Mouse (Mus musculus) left cerebral cortex, postnatal 10 days (tissue): ENCODE data around the gene Gm614. TPM values are rescaled to one million over a fixed set of nuclear protein-coding genes. Genes with fewer than 3 reads are reported as not detected.

Experiments
- DNase-seq, 2 experiments: peaks; one replicate each; pipeline ENCODE4 v3.0.0; 2021 to 2022; ENCODE audit warnings: low spot score in 2 of 2, mixed read lengths in 1 of 2; ENCODE audit errors: extremely low spot score in 1 of 2
- intact Hi-C: fragments of 180-260 bp; cut with DNase I; formaldehyde crosslinking; loops from one replicate; pipeline ENCODE4 v1.15.1; 2025
- total RNA-seq, 2 experiments: library from RNA; stranded (reverse); gene quantifications; 2 replicates each; pipeline ENCODE4 v1.2.3; 2021

Gene Gm614
- total RNA-seq, 2 experiments from 2014 or later, result not detected

DNA sequence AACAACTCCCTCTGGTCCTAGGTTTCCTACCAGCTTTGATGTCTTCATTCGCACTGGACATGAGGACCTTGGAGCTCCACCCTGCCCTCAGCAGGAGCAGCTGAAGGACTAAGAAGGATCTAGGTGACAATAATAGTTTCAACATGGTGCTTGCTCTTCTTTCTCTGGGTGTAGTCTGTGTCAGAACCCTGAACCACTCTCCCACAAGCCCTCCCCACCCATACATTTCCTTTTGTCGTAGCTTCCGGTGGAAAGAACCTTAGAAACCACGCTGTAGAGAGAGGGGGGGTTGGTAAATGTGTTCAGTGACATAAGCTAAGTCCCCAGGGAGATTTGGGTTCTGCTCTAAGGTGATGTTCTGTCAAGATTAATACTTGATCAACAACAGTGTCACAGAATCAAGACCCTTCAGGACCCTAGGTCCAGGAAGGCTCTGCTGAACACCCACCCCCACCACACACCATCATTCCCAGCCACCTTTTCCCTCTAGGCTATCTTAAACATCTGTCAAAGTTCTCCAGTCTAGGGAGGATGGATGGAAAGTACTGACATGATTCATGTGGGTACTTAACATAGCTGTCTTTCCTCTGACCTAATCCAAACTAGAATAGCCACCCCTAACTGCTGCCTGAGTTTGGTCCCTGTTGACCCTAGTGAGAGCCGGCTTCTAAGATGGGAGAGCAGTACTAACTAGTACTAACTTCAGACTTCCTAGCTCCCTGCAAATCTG lies 4.4 kb upstream of the Gm614 start, which contains the start of gene Il2rg:
Gene Il2rg (minus strand): TSS at position 231 of the 730 bp plus-strand sequence.
- intact Hi-C loops, result no loop called here
- DNase-seq, result no peak

DNA sequence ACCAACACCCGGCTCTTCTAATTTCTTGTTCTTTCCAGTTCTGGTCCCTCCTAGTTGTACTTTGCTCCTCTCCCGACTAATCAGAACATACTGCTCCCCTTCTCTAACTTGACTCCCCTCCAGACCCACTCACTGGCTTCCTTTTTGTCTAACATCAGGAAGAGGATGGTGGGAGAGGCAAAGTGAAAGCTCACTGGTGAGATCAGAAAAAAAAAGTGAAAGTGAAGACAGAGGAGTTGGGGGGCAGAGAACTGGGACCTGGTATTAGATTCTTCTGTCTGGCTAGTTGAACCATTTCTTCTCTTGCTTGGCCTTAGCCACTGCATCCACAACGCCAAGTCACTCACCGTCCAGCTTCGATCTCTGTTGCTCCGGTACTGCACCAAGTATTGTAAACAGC lies 2.8 kb upstream of the Gm614 start:
- no peak for DNase-seq
- intact Hi-C loops, result no loop called here

DNA sequence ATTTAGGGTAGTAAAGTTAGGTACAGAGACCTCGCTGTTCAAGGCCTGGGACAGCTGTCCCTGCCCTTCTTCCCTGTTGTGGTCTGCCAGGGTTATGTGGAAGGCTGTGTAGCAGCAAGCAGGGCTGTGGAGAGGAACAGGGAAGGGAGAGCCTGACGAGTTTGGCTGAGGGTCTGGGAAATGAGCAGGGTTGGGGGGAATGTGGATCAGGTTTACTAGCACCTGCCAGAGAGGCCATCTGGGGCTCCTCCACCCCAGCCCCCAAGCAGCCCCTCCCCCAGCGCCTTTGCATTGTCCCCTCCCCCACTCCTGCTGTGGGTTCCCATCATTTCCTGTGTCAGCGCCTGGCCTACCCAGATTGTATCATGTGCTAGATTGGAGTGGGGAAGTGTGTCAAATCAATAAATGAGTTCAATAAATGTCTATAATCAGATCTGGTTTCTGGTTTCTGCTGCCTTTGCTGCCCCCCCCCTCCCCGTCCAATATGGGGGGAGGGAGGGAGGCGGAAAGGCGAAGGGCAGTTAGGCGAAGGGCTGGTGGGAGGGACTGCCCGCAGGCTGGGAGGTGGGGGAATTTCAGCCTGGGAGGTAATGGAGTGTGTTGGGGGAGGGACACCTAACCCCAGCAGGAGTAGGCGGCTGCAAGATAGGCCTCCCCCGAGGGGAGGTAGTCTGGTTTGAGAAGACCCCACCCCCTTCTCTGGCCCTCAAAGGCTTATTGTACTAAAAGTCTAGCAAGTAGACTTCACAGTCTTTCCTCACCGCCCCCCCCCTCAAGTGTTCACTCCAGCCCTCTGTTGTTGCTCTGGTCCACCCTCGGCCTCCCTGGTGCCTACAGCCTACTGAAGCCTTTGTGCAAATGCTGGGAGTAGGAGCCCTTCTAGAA lies 3.1 kb downstream of the Gm614 start:
- no peak for DNase-seq
- intact Hi-C loops, result no loop called here

DNA sequence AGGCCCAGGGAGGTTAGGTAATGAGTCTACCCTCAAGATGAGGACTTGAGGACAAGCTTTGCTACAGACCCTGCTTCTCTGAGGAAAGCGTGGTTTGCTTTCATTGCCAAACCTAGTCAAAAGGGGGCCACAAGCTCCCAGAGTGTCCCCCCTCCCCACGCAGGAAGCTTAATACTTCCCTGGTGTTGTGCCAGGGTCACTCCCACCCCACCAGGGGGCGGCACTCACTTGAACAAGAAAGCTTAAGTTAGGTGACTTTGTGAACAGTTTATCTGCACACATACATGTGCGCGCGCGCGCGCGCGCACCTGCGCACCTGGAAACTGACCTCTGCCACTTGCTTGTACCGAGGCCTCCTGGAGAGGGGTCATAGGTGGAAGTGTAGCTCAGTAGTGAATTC lies 7.2 kb downstream of the Gm614 start:
- peak in 1 of 2 experiments; percentile 35 for DNase-seq
- intact Hi-C loops, result no loop called here

DNA sequence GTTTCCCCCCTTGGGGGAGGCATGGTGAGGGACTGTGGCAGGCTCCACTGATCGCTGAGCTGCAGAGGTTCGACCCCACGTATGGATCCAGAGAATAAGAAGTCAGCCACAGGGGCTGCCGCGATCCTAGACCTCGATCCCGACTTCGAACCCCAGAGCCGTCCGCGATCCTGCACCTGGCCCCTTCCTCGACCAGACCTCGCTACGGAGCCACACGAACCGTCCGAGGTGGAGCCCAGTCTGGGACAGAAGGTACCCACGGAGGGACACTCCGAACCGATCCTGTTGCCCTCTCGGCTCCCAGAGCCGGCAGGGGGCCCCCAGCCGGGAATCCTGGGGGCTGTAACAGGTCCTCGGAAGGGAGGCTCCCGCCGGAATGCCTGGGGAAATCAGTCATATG lies 9.1 kb downstream of the Gm614 start:
- intact Hi-C loops, result no loop called here
- no peak for DNase-seq

DNA sequence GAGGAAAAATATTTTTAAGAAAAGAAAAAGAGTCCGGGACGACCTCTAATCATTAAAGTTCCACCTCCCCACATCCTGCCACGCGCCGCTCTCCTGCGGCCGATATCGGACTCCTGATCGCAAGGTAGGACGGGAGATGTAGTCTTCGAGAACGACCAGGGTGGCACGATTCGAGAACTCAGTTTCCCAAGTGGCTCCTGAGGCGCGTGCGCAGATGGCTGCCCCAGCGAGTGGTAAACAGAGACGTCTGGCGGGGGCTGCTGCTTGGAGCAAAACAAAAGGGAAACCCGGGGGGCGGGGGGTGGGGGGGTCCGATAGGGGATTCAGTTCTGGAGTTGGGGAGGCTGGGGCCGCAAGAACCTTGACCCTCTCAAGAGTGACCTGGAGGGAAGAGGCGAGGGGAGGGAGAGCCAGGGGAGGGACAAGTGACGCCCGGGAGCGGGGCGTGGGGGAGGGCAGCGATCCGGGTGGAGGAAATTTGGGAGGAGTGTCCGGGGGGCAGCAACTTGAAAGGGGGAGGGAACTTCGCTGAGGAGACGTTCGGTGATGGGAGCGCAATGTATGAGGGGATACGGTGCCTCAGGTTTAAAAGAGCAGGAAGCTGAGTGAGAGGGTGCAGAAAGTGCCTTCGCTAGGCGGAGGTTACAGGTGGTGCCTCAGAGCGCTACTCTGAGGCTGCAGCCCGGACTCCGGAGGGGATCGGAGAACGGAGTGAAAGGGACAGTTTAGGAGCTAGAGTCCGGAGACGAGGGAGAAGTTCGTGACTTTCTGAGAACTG lies 9.7 kb downstream of the Gm614 start, which contains the start of gene Foxo4:
Gene Foxo4 (plus strand): TSS at position 577 of the 778 bp plus-strand sequence.
- intact Hi-C loops, result no loop called here
- peak; percentile 85 to 91 for DNase-seq

DNA sequence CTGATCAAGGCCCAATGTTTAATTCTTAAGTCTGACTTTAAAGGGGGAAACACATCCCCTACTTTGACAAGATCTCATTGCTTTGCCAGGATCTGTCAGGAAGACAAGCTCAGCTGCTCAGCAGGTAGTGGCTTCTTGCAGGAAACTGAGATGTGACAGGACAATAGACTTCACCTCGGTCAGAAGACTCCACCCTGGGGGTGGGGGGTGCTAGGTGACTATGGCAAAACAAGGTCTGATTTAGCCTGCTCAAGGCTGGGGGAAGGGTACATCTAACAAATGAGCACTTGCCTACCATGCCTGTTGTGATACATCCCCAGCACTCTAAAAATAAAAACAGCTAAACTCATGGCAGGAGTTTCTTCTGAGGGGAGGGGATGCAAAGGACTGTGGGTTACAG lies 18.8 kb downstream of the Gm614 start:
- no peak for DNase-seq
- intact Hi-C loops, result no loop called here

DNA sequence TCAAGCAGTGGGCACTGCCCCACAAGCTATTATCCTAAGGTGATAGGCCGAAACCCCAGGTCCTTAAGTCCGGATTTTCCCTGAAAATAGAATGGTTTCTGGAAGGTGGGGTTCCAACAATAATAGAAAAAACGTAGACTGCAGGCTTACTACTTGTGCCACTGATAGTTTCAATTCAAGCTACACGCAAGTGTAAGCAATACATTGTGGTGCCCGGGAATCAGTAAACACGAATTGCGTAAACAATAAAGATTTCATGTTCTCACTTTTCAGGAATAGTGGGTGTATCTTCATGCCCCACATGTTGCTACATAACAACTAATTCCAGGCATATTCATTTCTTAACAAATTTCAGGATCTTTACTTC lies 41.0 kb downstream of the Gm614 start:
- no peak for DNase-seq
- intact Hi-C loops, result no loop called here

DNA sequence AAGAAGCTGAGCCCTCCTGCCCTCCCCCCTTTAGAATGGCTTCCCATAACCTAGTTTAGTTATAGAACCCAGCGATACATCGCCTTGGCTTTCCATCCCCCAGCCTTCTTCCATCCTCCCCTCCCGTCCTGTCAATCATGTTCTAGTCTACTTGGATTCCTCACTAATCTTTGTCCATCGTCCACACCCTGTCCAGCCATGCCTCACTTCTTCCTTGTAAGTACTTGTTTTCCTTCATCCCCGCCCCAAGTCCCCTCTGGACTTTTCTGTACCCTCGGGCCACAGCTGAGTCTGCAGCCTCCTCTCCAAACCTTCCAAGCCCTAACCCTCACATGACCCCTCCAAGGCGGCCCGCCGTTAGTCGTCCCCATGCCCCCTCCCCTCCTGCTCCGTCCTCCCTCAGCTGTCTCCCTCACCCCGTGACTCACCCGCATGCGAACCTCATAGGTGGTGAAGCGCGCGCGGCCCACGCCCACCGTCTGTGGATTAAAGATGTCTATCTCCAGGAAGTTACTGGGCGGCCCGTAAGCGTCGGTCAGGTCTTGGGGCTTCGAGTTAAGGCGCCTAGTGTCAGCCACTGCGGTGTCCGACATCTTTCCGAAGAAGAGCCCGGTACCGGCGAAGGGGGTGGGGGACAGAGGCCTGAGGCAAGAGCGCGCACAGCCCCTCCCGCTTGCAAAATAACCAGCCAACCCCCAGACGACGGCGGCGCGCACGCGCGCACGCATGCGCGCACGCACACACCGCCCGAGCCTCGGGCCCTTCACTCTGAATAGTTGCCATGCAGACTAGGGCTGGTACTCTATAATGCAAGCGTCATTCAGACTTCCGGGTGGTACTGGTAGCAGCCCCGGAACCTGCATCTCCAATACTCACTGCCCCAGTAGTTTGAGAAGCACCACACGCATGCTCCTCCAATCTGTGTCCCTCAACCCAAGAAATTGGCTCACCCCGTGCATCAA lies 41.7 kb downstream of the Gm614 start, which contains the start of gene Snx12:
Gene Snx12 (minus strand): TSS at position 730 of the 962 bp plus-strand sequence.
- peak; percentile 88 to 89 for DNase-seq
- intact Hi-C loops, result no loop called here

Other genes with a start within 250 kb of the Gm614 start
- gene Tex11, start 204.3 kb downstream of the Gm614 start, total RNA-seq, result under 1 TPM in 1 of 2 experiments, not detected in 1; 0.11 TPM
- gene Slc7a3, start 178.0 kb downstream of the Gm614 start, total RNA-seq, result 10 to 100 TPM; 15.0 to 16.5 TPM
- 10 to 100 TPM; 64.2 to 64.3 TPM for gene Snx12, start 41.4 kb downstream of the Gm614 start, total RNA-seq
- gene Foxo4, start 9.5 kb downstream of the Gm614 start, total RNA-seq, result 10 to 100 TPM in 1 of 2 experiments, 1 to 10 TPM in 1; 9.1 to 10.4 TPM
- 1 to 10 TPM; 2.5 to 3.7 TPM for gene Il2rg, start 4.3 kb upstream of the Gm614 start, total RNA-seq
- not detected for gene Gm20489, start 5.0 kb upstream of the Gm614 start, total RNA-seq
- 10 to 100 TPM; 26.1 to 33.7 TPM for gene Med12, start 10.0 kb upstream of the Gm614 start, total RNA-seq
- 100 to 1,000 TPM; 226 to 229 TPM for gene Nlgn3, start 35.2 kb upstream of the Gm614 start, total RNA-seq
- gene Gjb1, start 112.4 kb upstream of the Gm614 start, total RNA-seq, result 1 to 10 TPM; 1.5 to 2.1 TPM
- gene Zmym3, start 156.9 kb upstream of the Gm614 start, total RNA-seq, result 100 to 1,000 TPM; 152 to 173 TPM
- gene Nono, start 165.3 kb upstream of the Gm614 start, total RNA-seq, result 100 to 1,000 TPM; 154 to 163 TPM
- 1 to 10 TPM; 1.3 to 1.4 TPM for gene Itgb1bp2, start 185.1 kb upstream of the Gm614 start, total RNA-seq